Mouse (Mus musculus): ENCODE data around the gene Zbtb42. TPM values are rescaled to one million over a fixed set of nuclear protein-coding genes. Genes with fewer than 3 reads are reported as not detected.

Gene Zbtb42
- total and polyA plus RNA-seq, 3 experiments: 7.6 to 11.4 TPM; not detected in 1

DNA sequence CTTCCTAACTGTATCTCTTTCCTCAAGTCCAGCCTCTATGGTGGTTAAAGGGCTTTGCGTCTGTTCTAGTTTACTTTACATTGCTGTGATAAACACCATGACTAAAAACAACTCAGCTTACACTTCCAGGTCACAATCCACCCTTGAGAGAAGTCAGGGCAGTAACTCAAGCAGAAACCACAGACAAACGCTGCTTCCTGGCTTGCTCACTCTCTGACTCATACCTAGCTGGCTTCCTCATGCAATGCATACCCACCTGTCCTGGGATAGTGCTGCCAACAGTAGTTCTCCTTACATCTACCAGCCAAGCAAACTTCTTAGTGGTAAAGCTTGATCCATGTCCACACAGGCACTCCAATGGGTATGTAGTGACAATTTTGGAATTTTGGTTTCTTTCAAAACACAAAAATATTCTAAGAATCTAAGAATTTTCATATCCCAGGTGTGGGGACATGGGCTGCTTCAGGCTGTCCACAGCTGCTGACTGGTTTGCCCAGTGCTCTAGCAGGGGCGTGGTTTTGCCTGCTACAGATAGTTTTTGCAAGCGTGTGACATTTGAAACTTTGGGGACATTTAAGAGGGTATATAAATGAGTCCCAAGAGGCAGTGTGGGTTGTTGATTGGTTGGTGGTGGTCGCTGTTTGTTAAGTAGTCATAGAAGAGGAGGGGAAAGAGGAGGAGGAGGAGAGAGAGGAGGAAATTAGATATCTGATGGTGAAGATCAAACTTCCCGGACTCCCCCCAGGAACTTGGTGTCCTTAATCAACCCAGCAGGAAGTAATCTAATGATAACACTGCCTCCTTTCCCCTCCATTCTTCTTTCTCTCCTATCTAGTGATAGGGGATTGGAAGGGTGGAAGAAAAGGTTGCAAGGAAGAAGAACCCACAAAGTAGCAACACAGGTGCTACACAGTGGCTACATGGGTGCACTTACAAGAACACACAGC lies 24.0 kb downstream of the Zbtb42 start:
- peaks cover 7 to 23% of the 10 kb centered on the region in 2 experiments for H3K4me1 ChIP-seq (ENCODE audit: control insufficient read depth in 1 of 2, insufficient read depth in 2 of 2, low read length in 2 of 2)
- peak overlapping the region; percentile 3; the same call in 1 of the 2 replicates for H3K27ac ChIP-seq (ENCODE audit: control insufficient read depth, low read depth, low read length)
- H3K36me3 ChIP-seq (ENCODE audit: control insufficient read depth in 1 of 2, insufficient read depth in 2 of 2, low read length in 2 of 2): peaks cover 0 to 17% of the 10 kb centered on the region in 2 experiments; a peak in 2 of 4 replicates
- no peak overlapping the region for H3K9ac ChIP-seq (ENCODE audit: control insufficient read depth, low read depth, low read length, poor library complexity, severe bottlenecking)
- no peaks in the 10 kb centered on the region for H3K27me3 ChIP-seq (ENCODE audit: control insufficient read depth in 1 of 2, insufficient read depth in 2 of 2, low read length in 2 of 2)
- no peaks in the 10 kb centered on the region for H3K79me2 ChIP-seq (ENCODE audit: control insufficient read depth, insufficient read depth, low read length, poor library complexity)
- H3K4me3 ChIP-seq (ENCODE audit: control insufficient read depth in 1 of 2, insufficient read depth in 1 of 2, low read depth in 2 of 2, low read length in 2 of 2): no peak overlapping the region
- DNase-seq (ENCODE audit: low read depth, low spot score): peak; percentile 87
- H3K9me3 ChIP-seq (replicated peaks; ENCODE audit: insufficient read depth, low read length): no peaks in the 10 kb centered on the region
- TF ChIP-seq USF2 (IDR thresholded peaks at IDR 0.05; ENCODE audit: borderline replicate concordance in 1 of 2, insufficient read depth in 1 of 2, low read depth in 1 of 2, low read length in 2 of 2) (no peak), MXI1 (IDR thresholded peaks at IDR 0.05; ENCODE audit: low read depth, low read length) (peak; percentile 52; the same call in 1 of the 2 replicates), HCFC1 (IDR thresholded peaks at IDR 0.05; ENCODE audit: low read depth, low read length) (peak; percentile 36; the same call in 1 of the 2 replicates), KAT2A (conservative IDR thresholded peaks at IDR 0.05; ENCODE audit: low read depth, low read length) (no peak), ZNF384 (IDR thresholded peaks at IDR 0.05; ENCODE audit: low read depth, low read length) (no peak), GABPA (IDR thresholded peaks at IDR 0.05; ENCODE audit: low read depth, low read length) (no peak), UBTF (IDR thresholded peaks at IDR 0.05; ENCODE audit: borderline replicate concordance, insufficient read depth, low read depth, low read length) (no peak), POLR2AphosphoS5 (IDR thresholded peaks at IDR 0.05; ENCODE audit: borderline replicate concordance, low read depth, low read length) (no peak), ETS1 (IDR thresholded peaks at IDR 0.05; ENCODE audit: low read depth, low read length) (peak; percentile 56; the same call in 1 of the 2 replicates), USF1 (IDR thresholded peaks at IDR 0.05; ENCODE audit: low read depth, low read length) (no peak), POLR2AphosphoS2 (IDR thresholded peaks at IDR 0.05; ENCODE audit: low read length) (no peak), TCF12 (IDR thresholded peaks at IDR 0.05; ENCODE audit: low read depth, low read length) (no peak), CHD1 (IDR thresholded peaks at IDR 0.05; ENCODE audit: low read depth, low read length) (no peak), MAFK (IDR thresholded peaks at IDR 0.05; ENCODE audit: borderline replicate concordance, low read depth, low read length) (no peak), ZMIZ1 (IDR thresholded peaks at IDR 0.05; ENCODE audit: low read depth, low read length) (no peak), RCOR1 (IDR thresholded peaks at IDR 0.05; ENCODE audit: low read depth, low read length) (peak; percentile 63; the same call in 1 of the 2 replicates), SMC3 (IDR thresholded peaks at IDR 0.05; ENCODE audit: low read depth, low read length) (no peak), MAZ (IDR thresholded peaks at IDR 0.05; ENCODE audit: low read depth, low read length) (no peak; the same call in 1 of the 2 replicates), SIN3A (IDR thresholded peaks at IDR 0.05; ENCODE audit: low read length) (peak; percentile 59), TBP (IDR thresholded peaks at IDR 0.05; ENCODE audit: low read depth, low read length) (no peak), E2F4 (IDR thresholded peaks at IDR 0.05; ENCODE audit: borderline replicate concordance, low read depth, low read length) (no peak), NELFE (IDR thresholded peaks at IDR 0.05; ENCODE audit: low read depth, low read length) (no peak), NRF1 (IDR thresholded peaks at IDR 0.05; ENCODE audit: insufficient read depth, low read depth, low read length, poor library complexity, severe bottlenecking) (no peak), MEF2A (IDR thresholded peaks at IDR 0.05; ENCODE audit: extremely low read depth, insufficient replicate concordance, low read depth, low read length, poor library complexity, severe bottlenecking) (no peak), CTCF (IDR thresholded peaks at IDR 0.05 in 2 of 3, conservative IDR thresholded peaks at IDR 0.05 in 1 of 3; ENCODE audit: control insufficient read depth in 1 of 3, insufficient read depth in 1 of 3, low read depth in 2 of 3, low read length in 3 of 3, poor library complexity in 1 of 3, severe bottlenecking in 1 of 3) (no peak), POLR2A (IDR thresholded peaks at IDR 0.05; ENCODE audit: control insufficient read depth in 1 of 2, insufficient read depth in 1 of 2, low read depth in 1 of 2, low read length in 2 of 2, poor library complexity in 1 of 2) (no peak), JUND (IDR thresholded peaks at IDR 0.05; ENCODE audit: low read depth, low read length) (peak; percentile 84; the same call in 1 of the 2 replicates), EP300 (IDR thresholded peaks at IDR 0.05; ENCODE audit: low read depth in 1 of 2, low read length in 2 of 2) (peak; percentile 69 to 77), BHLHE40 (IDR thresholded peaks at IDR 0.05; ENCODE audit: borderline replicate concordance, low read depth, low read length) (no peak), ZKSCAN1 (IDR thresholded peaks at IDR 0.05; ENCODE audit: low read depth, low read length) (no peak), GATA1 (IDR thresholded peaks at IDR 0.05; ENCODE audit: low read depth, low read length) (peak; percentile 90), CHD2 (IDR thresholded peaks at IDR 0.05; ENCODE audit: low read length) (no peak), MYB (IDR thresholded peaks at IDR 0.05; ENCODE audit: low read depth, low read length) (no peak), ZC3H11A (IDR thresholded peaks at IDR 0.05; ENCODE audit: low read depth, low read length) (no peak), MAX (IDR thresholded peaks at IDR 0.05; ENCODE audit: low read length) (0 out of 2 replicates have a peak, but pooled peaks have one; percentile 11)
